Mouse (Mus musculus) lung, postnatal 25 days (tissue): Measurements from ENCODE around the gene Iqsec1.

Experiments used
- DNase-seq: peaks from one replicate; pipeline ENCODE4 v3.0.0; 2022; ENCODE audit warnings: low spot score

Gene Iqsec1

GRCm38 (mm10) chr6:90889356-90890285 is 98.9 kb downstream of the Iqsec1 start:
- DNase-seq = no peak

- DNase-seq = no peak
Measured at GRCm38 (mm10) chr6:90887024-90887775, 101.3 kb downstream of the Iqsec1 start.

GRCm38 (mm10) chr6:90885626-90886025 is 102.9 kb downstream of the Iqsec1 start:
- DNase-seq = no peak

GRCm38 (mm10) chr6:90884631-90885030 is 103.9 kb downstream of the Iqsec1 start:
- DNase-seq = no peak

GRCm38 (mm10) chr6:90880975-90881374 is 107.5 kb downstream of the Iqsec1 start:
- no peak for DNase-seq

- no peak for DNase-seq
Measured at GRCm38 (mm10) chr6:90880404-90880803, 108.1 kb downstream of the Iqsec1 start.

GRCm38 (mm10) chr6:90871581-90871980 is 116.9 kb downstream of the Iqsec1 start:
- no peak for DNase-seq

DNA sequence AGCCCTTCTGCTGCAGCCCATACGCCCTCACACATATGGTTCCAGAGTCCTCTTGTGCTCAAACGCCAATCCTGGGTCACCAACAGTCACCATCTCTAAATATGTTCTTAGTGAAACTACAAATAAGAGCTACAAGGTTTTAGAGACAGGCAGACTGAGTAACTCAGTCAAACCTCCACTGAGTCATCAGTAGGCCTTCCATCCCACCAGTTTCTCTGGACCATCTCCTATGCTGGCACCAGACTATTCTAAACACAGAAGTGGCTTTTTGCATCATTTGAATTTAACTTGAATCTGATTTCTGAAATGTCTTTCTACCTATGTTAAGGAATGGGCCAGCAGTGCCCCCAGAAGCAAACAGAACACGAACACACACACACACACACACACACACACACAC is 120.5 kb downstream of the Iqsec1 start:
- no peak for DNase-seq

- DNase-seq = no peak
Measured at GRCm38 (mm10) chr6:90861370-90861769, 127.1 kb downstream of the Iqsec1 start.

DNA sequence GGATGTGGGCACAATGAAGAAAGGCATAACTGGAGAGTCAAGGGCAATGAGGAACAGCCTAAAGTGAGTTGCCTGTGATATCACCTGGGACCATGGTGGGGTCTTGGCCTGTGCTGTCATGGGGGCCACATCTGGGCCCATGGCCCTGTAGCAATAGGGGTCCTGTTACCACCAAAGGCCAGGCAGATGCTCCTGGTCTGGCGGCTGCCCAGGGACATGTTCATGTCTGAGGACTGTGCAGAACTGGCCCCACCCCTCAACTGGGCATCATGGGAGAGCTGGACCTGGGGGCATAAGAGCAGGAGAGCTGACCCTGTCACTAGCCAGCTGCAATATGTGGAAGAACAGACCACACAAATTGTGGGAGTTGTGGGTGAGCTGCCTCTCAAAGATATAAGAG is 130.6 kb downstream of the Iqsec1 start:
- DNase-seq = no peak

DNA sequence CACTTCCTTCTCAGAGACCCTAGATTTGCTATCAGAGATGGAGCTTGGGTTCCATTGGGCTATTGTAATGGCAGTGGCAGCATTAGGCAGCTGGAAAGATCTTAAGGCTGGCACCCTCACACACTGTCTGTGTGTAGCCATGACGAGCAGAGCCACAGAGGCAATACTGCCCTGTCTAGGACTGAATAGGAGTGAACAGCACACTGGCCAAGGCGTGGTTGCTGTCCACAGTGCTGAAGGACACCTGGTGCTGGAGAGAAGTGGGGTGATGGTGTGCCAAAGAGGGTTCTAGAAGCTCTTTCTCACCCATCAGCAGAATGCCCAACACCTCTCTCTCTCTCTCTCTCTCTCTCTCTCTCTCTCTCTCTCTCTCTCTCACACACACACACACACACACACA is 136.1 kb downstream of the Iqsec1 start:
- DNase-seq = no peak

DNA sequence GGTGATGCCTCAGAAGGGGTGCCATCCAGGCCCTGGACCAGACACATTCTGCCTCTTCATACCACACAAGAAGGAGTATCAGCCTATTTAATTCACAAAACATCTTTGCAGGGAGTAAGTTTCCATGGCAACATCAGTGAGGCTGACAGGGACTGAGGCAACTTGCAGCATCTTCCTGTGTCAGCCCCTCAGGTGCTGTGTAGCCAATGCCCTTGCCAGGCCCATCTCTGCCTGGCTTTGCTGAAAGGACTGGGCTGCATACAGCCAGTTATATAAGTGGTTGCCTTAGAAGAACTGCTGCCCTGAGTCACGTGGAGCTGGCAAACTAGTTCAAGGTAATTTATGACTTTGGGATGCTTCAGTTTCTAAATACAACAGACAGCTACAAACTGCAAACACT is 140.4 kb downstream of the Iqsec1 start:
- no peak for DNase-seq

DNA sequence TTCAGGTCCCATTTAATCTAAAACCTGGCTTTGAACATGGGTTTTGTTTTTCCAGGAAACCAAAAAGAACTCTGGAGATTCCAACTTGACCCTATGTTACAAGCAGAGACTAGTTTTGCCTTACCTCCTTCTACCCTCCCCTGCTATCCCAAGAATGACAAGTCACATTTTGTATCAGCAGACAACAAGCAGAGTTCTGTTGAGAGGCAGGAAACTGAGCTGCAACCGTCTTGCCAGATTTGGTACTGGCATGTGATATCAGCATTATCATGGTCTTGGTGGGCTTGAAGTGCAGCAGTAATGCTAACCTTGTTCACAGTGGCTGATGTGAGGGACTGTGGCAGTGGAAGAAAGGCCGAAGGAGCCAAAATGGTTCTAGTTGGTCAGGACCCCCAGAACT is 141.0 kb downstream of the Iqsec1 start:
- DNase-seq = no peak

DNA sequence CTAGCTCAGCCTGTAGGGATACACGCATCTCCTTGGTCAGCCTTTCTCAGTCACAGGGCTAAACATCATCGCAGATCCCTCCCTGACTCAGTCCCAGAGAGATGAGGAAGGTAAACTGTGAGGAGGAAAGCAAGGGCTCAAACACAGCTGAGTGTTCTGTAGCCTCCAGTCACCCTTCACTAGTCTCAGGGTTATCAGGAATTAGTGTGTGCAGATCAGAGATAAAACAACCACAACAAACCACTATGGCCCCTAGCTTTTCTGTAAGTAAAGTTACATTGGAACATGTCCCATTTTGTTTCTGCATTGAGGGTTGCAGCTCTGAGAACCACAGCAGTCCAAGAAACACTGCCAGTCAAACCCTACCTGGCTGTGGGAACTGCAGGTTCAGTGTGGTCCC is 148.5 kb downstream of the Iqsec1 start:
- DNase-seq = no peak

DNA sequence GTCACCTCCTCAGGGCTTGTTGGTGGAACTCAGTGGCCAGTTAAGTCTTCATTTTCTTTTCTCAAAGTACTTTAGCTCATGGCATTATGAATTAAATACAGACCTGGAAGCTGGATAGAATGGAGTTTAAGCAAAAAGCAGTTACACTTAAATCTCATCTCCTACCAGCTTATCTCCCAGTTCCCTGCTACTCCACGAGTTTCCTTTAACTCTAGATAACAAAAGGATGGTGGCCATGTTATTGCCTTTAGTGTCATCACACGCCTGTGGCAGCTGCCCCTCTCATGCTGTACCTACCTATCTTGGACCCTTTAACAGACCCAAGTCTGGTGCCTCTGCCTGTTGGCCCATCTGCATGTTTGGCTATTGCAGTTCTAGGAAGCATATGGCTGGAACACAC is 151.7 kb downstream of the Iqsec1 start:
- no peak for DNase-seq

DNA sequence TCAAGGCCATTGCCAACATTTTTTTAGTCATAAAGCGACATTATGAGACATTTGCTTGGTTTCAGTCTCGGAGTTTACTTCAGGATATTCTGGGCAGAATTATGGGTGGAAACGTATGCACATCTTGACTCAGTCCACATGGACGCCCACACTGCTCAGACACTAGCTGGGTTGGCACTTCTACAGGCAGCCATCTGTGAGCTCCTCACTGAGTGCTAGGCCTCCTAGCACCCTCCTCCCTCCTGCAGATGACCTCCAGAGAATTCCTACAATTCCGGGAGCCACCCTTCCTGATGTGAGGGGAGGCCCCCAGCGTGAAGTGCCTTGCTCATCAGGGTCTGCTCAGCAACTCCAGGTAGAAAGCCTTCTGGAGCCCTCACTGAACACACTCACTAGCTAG is 158.9 kb downstream of the Iqsec1 start:
- DNase-seq = no peak

DNA sequence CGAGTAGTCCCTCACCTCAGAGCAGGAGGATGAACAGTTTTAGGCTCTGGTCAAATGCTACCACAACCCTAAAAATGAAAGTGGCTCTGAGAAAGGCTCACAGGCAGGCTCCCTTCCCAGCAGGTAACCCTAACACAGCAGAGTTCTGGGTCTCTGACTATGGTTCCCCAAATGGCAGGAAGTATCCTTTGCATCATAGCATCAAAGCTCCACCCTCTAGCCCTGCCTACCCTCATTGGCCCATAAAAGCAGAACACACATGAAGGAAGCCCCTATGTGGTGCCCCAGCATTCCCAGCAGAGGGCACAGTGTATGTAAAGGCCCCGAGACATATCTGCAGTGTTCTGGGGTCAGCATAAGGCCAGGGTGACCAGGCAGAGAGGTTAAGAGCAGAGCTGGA is 163.4 kb downstream of the Iqsec1 start:
- peak; percentile 42 for DNase-seq

DNA sequence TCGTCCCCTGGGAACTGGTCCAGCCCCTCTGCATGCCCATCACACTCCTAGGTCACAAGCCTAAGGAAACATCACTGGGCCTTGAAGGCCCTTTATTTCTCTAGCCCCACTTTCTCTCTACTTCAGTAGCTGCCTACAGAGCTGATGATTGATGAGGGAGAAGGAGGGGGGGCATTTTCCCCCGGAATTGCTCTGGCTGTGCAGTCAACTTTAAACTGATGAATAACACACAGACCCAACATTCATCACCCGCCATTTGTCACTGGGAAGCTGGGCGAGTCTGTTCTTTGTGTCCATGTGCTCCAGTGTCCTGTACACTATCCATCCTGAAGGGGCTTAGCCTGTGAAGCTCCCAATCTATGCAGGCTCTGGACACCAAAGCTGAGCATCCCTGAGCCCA is 165.2 kb downstream of the Iqsec1 start:
- DNase-seq = no peak

GRCm38 (mm10) chr6:90821916-90822602 is 166.4 kb downstream of the Iqsec1 start:
- no peak for DNase-seq

GRCm38 (mm10) chr6:90819880-90820279 is 168.6 kb downstream of the Iqsec1 start:
- DNase-seq = peak; percentile 23

DNA sequence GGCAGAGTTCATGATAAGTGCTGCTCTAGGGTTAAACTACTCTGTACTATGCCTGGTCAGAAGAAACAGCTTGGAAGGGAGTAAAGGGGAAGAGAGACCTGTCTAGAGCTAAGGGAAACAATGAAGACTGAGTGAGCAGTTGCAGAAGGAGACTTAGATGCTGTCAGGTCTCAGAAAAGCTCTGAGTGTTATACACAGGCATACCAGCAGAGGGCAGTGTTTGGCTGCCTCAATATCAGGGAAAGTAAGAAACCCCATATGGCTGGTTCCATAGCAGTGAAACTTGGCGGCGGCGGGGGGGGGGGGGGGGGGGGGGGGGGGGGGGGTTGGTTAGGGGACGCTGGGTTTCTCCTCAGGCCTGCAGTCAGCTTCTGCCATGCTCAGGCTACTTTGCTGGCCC is 169.5 kb downstream of the Iqsec1 start:
- DNase-seq = peak; percentile 64

- DNase-seq = no peak
Measured at GRCm38 (mm10) chr6:90816551-90816950, 171.9 kb downstream of the Iqsec1 start.

- no peak for DNase-seq
Measured at GRCm38 (mm10) chr6:90815341-90815740, 173.1 kb downstream of the Iqsec1 start.
